Mouse (Mus musculus): ENCODE data around the gene Nek5. TPM values are rescaled to one million over a fixed set of nuclear protein-coding genes. Genes with fewer than 3 reads are reported as not detected.

Gene Nek5
- polyA plus RNA-seq, 1 experiment from 2014 or later, result 0.15 TPM

- H3K27ac ChIP-seq (replicated peaks), result peak within 1 kb of the TSS; percentile 79
- H3K9me3 ChIP-seq, result peaks cover 2% of the 10 kb centered on the region; the same call in 1 of the 2 replicates
- H3K27me3 ChIP-seq (replicated peaks; ENCODE audit: low read depth, poor library complexity, severe bottlenecking), result peaks cover 28% of the 10 kb centered on the region
- H3K36me3 ChIP-seq (replicated peaks), result peaks cover 35% of the 10 kb centered on the region
- under 1% methylated on average over 35 of the region's 36 CpGs for WGBS
- H3K4me3 ChIP-seq, result peak within 1 kb of the TSS; percentile 75
- peak; percentile 99 for DNase-seq (ENCODE audit: low spot score)
- H3K4me1 ChIP-seq, result peaks cover 12% of the 10 kb centered on the region
Observed at GRCm38 (mm10) chr8:22060446-22060889, 64.4 kb downstream of the Nek5 start, which contains the start of gene Alg11. Gene Alg11 (plus strand): TSS chr8:22060721.

- DNase-seq (ENCODE audit: low spot score), result no peak
- H3K27ac ChIP-seq (replicated peaks), result peak within 1 kb of the TSS; percentile 79
Observed at GRCm38 (mm10) chr8:22059821-22060445, 64.9 kb downstream of the Nek5 start, which contains the start of gene Atp7b. Gene Atp7b (minus strand): TSS chr8:22060305.

GRCm38 (mm10) chr8:22059153-22059738, 65.6 kb downstream of the Nek5 start:
- Histone ChIP-seq H3K4me1 (peaks cover 12% of the 10 kb centered on the region), H3K36me3 (replicated peaks) (peaks cover 23% of the 10 kb centered on the region), H3K27me3 (replicated peaks; ENCODE audit: low read depth, poor library complexity, severe bottlenecking) (peaks cover 28% of the 10 kb centered on the region), H3K9me3 (no peaks in the 10 kb centered on the region), H3K4me3 (peak overlapping the region; percentile 75), H3K27ac (replicated peaks) (no peak overlapping the region)
- 43% methylated on average over 11 of the region's 11 CpGs for WGBS
- DNase-seq (ENCODE audit: low spot score), result no peak

More at GRCm38 (mm10) chr8:22059821-22060445, 64.9 kb downstream of the Nek5 start, which contains the start of gene Atp7b:
- Histone ChIP-seq H3K9me3 (no peaks in the 10 kb centered on the region), H3K4me3 (peak within 1 kb of the TSS; percentile 75), H3K27me3 (replicated peaks; ENCODE audit: low read depth, poor library complexity, severe bottlenecking) (peaks cover 28% of the 10 kb centered on the region), H3K36me3 (replicated peaks) (peaks cover 30% of the 10 kb centered on the region), H3K4me1 (peaks cover 12% of the 10 kb centered on the region)
- WGBS, result under 1% methylated on average over 45 of the region's 46 CpGs

GRCm38 (mm10) chr8:22058368-22058767, 66.5 kb downstream of the Nek5 start:
- Histone ChIP-seq H3K27ac (replicated peaks) (no peak overlapping the region), H3K9me3 (no peaks in the 10 kb centered on the region), H3K27me3 (replicated peaks; ENCODE audit: low read depth, poor library complexity, severe bottlenecking) (peaks cover 28% of the 10 kb centered on the region), H3K36me3 (replicated peaks) (peaks cover 14% of the 10 kb centered on the region), H3K4me1 (peaks cover 12% of the 10 kb centered on the region), H3K4me3 (no peak overlapping the region)
- 80% methylated on average over 9 of the region's 9 CpGs for WGBS
- DNase-seq (ENCODE audit: low spot score), result no peak

GRCm38 (mm10) chr8:22056850-22057249, 68.0 kb downstream of the Nek5 start:
- no peak for DNase-seq (ENCODE audit: low spot score)
- H3K9me3 ChIP-seq, result no peaks in the 10 kb centered on the region
- no peak overlapping the region for H3K4me3 ChIP-seq
- WGBS, result 76% methylated on average over 3 of the region's 3 CpGs
- no peak overlapping the region for H3K27ac ChIP-seq (replicated peaks)
- no peaks in the 10 kb centered on the region for H3K36me3 ChIP-seq (replicated peaks)
- H3K27me3 ChIP-seq (replicated peaks; ENCODE audit: low read depth, poor library complexity, severe bottlenecking), result peaks cover 28% of the 10 kb centered on the region
- peaks cover 12% of the 10 kb centered on the region for H3K4me1 ChIP-seq

GRCm38 (mm10) chr8:22055492-22055877, 69.4 kb downstream of the Nek5 start:
- 95% methylated on average over 2 of the region's 2 CpGs for WGBS

GRCm38 (mm10) chr8:22054674-22055491, 70.0 kb downstream of the Nek5 start:
- Histone ChIP-seq H3K36me3 (replicated peaks) (no peaks in the 10 kb centered on the region), H3K27me3 (replicated peaks; ENCODE audit: low read depth, poor library complexity, severe bottlenecking) (peaks cover 28% of the 10 kb centered on the region), H3K4me1 (peaks cover 4% of the 10 kb centered on the region; the same call in 1 of the 2 replicates), H3K9me3 (no peaks in the 10 kb centered on the region), H3K27ac (replicated peaks) (no peak overlapping the region), H3K4me3 (no peak overlapping the region)
- 87% methylated on average over 12 of the region's 12 CpGs for WGBS
- DNase-seq (ENCODE audit: low spot score), result no peak

More at GRCm38 (mm10) chr8:22055492-22055877, 69.4 kb downstream of the Nek5 start:
- peaks cover 6% of the 10 kb centered on the region; the same call in 1 of the 2 replicates for H3K4me1 ChIP-seq
- no peaks in the 10 kb centered on the region for H3K9me3 ChIP-seq
- no peak overlapping the region for H3K27ac ChIP-seq (replicated peaks)
- no peak overlapping the region for H3K4me3 ChIP-seq
- DNase-seq (ENCODE audit: low spot score), result no peak
- no peaks in the 10 kb centered on the region for H3K36me3 ChIP-seq (replicated peaks)
- peaks cover 28% of the 10 kb centered on the region for H3K27me3 ChIP-seq (replicated peaks; ENCODE audit: low read depth, poor library complexity, severe bottlenecking)

GRCm38 (mm10) chr8:22047699-22048464, 77.0 kb downstream of the Nek5 start:
- 73% methylated on average over 2 of the region's 2 CpGs for WGBS

GRCm38 (mm10) chr8:22043706-22044105, 81.1 kb downstream of the Nek5 start:
- H3K4me3 ChIP-seq, result no peak overlapping the region
- peak overlapping the region; percentile 57 for H3K27ac ChIP-seq (replicated peaks)
- peak; percentile 22 for DNase-seq (ENCODE audit: low spot score)
- no peaks in the 10 kb centered on the region for H3K36me3 ChIP-seq (replicated peaks)
- 62% methylated on average over 12 of the region's 12 CpGs for WGBS
- H3K9me3 ChIP-seq, result no peaks in the 10 kb centered on the region
- H3K27me3 ChIP-seq (replicated peaks; ENCODE audit: low read depth, poor library complexity, severe bottlenecking), result peaks cover 9% of the 10 kb centered on the region; the same call in 1 of the 2 replicates
- H3K4me1 ChIP-seq, result peaks cover 24% of the 10 kb centered on the region

More at GRCm38 (mm10) chr8:22047699-22048464, 77.0 kb downstream of the Nek5 start:
- no peaks in the 10 kb centered on the region for H3K9me3 ChIP-seq
- H3K4me3 ChIP-seq, result no peak overlapping the region
- no peak overlapping the region for H3K27ac ChIP-seq (replicated peaks)
- DNase-seq (ENCODE audit: low spot score), result peak; percentile 62
- H3K27me3 ChIP-seq (replicated peaks; ENCODE audit: low read depth, poor library complexity, severe bottlenecking), result no peaks in the 10 kb centered on the region
- H3K36me3 ChIP-seq (replicated peaks), result no peaks in the 10 kb centered on the region
- H3K4me1 ChIP-seq, result peaks cover 11% of the 10 kb centered on the region

GRCm38 (mm10) chr8:22042515-22042914, 82.3 kb downstream of the Nek5 start:
- Histone ChIP-seq H3K36me3 (replicated peaks) (no peaks in the 10 kb centered on the region), H3K27ac (replicated peaks) (no peak overlapping the region), H3K27me3 (replicated peaks; ENCODE audit: low read depth, poor library complexity, severe bottlenecking) (peaks cover 9% of the 10 kb centered on the region; the same call in 1 of the 2 replicates), H3K4me3 (no peak overlapping the region), H3K4me1 (peaks cover 24% of the 10 kb centered on the region), H3K9me3 (no peaks in the 10 kb centered on the region)
- WGBS, result 79% methylated on average over 3 of the region's 3 CpGs
- no peak for DNase-seq (ENCODE audit: low spot score)

- H3K27me3 ChIP-seq (replicated peaks; ENCODE audit: low read depth, poor library complexity, severe bottlenecking), result peaks cover 9% of the 10 kb centered on the region; the same call in 1 of the 2 replicates
- WGBS, result 32% methylated on average over 6 of the region's 6 CpGs
- no peaks in the 10 kb centered on the region for H3K9me3 ChIP-seq
- H3K36me3 ChIP-seq (replicated peaks), result no peaks in the 10 kb centered on the region
- DNase-seq (ENCODE audit: low spot score), result no peak
- peaks cover 24% of the 10 kb centered on the region for H3K4me1 ChIP-seq
- H3K4me3 ChIP-seq, result no peak overlapping the region
- no peak overlapping the region for H3K27ac ChIP-seq (replicated peaks)
Observed at GRCm38 (mm10) chr8:22040153-22040509, 84.7 kb downstream of the Nek5 start.
